Mouse (Mus musculus): ENCODE measurements around the gene Cnnm3.

- TF ChIP-seq MAX (IDR thresholded peaks at IDR 0.05; ENCODE audit: low read depth) (no peak), CEBPB (IDR thresholded peaks at IDR 0.05; ENCODE audit: insufficient read depth, poor library complexity, severe bottlenecking) (no peak), E2F4 (IDR thresholded peaks at IDR 0.05; ENCODE audit: insufficient read depth) (no peak), SRF (IDR thresholded peaks at IDR 0.05; ENCODE audit: control insufficient read depth, insufficient read length, low read depth) (no peak), POLR2A (IDR thresholded peaks at IDR 0.05; ENCODE audit: insufficient read length, low read depth) (no peak), TCF12 (IDR thresholded peaks at IDR 0.05; ENCODE audit: insufficient read depth, poor library complexity, severe bottlenecking) (no peak), USF1 (IDR thresholded peaks at IDR 0.05; ENCODE audit: low read depth) (no peak), MYOD1 (IDR thresholded peaks at IDR 0.05; ENCODE audit: control insufficient read depth in 1 of 3, insufficient read length in 2 of 3, low read depth in 2 of 3) (no peak), POLR2AphosphoS2 (IDR thresholded peaks at IDR 0.05; ENCODE audit: insufficient read length, low read depth) (no peak), MYOG (IDR thresholded peaks at IDR 0.05; ENCODE audit: control insufficient read depth in 1 of 3, insufficient read depth in 1 of 3, insufficient read length in 2 of 3, low read depth in 2 of 3) (no peak)
These were observed 62.7 kb downstream of the Cnnm3 start for GRCm38 (mm10) chr1:36574196-36574955.

All from myocyte (in vitro differentiated cells).